ENCODE assay signal across 8 mouse cellular contexts in the genomic region with DNA sequence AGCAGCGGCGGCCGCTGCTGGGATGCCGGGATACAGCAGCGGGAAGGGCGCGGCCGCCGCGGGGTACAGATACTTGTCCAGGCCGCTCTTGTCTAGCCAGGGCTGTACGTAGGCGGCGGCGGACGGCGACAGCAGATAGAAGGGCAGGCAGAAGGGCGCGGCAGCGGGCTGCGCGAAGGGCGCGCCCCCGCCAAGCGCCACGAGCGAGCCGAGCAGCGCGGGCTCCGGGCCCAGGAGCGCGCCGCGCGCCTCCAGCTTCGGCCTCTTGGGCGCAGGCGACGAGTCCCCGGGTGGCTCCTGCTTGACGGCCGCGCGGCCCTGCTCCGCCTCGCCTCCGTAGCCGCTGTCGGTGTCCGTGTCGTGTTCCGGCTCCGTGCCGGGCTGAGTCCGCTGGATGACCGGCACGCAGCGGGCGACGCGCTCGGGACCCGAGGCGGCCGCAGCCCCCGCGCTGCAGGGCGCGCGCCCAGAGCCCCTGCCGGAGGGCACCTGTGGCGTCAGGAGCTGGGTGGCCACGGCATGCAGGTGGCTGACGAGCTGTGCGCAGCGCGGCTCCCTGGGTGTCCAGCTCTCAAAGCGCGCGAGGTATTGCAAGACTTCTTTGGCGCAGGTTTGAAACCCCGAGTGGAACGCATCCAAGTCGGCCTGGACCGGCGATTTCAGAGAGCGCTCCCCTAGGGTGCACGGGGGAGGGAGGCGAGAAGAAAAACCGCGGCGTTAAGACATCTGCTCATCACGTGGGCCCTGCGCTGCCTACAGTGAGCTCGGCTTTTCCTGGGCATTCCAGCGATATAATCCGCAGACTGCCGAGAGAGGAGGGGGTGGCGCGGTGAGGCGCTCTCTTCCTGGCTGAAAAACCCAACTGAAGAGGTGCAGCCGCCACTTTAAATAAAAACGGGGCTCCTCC. TPM values are rescaled to one million over a fixed set of nuclear protein-coding genes. Genes with fewer than 3 reads are reported as not detected.
A peak's percentile ranks its signal among the peaks of the same experiment; 100 is the strongest.
DNase-seq lines count a peak whose midpoint lies in the region; ATAC-seq and TF ChIP-seq lines count a peak whose summit lies in the region.

No protein-coding gene starts in this region.

- peak overlapping the region; percentile 8; the same call in 1 of the 2 replicates for H3K27ac ChIP-seq in hindbrain, embryonic 12.5 days
- no peak overlapping the region for H3K27ac ChIP-seq in lung, postnatal 0 days (ENCODE audit: low read length)

- peak overlapping the region; percentile 96 for H3K4me2 ChIP-seq in hindbrain, embryonic 12.5 days (replicated peaks)
- peak overlapping the region; percentile 97 for H3K4me2 ChIP-seq in lung, postnatal 0 days (replicated peaks; ENCODE audit: low read depth, low read length)

- H3K9ac ChIP-seq in hindbrain, embryonic 12.5 days: peak overlapping the region; percentile 73
- 0 out of 2 replicates have a peak overlapping the region, but pooled peaks have one; percentile 29 for H3K9ac ChIP-seq in lung, postnatal 0 days (replicated peaks; ENCODE audit: low read depth)

- peak; percentile 60 for ATAC-seq in hindbrain, embryonic 12.5 days (ENCODE audit: low FRiP score)
- ATAC-seq in lung, postnatal 0 days: peak; percentile 52
- ATAC-seq in erythroid progenitor cell, adult 5-6 weeks (replicated peaks; ENCODE audit: low FRiP score, poor library complexity, severe bottlenecking): no peak

- DNase-seq in ZHBTc4 (ENCODE audit: low read depth, low spot score): peak; percentile 92
- peak; percentile 87 for DNase-seq in cerebellum, adult 9-10 months
- DNase-seq in frontal cortex, postnatal 10 days (ENCODE audit: low spot score in 2 of 2): peak; percentile 74 to 76
- peak; percentile 74 to 79 for DNase-seq in layer of hippocampus, postnatal 14 days (ENCODE audit: low spot score in 2 of 2)
- DNase-seq in lung, postnatal 0 days (ENCODE audit: low spot score): peak; percentile 63
- DNase-seq in retina, embryonic 14.5 days (ENCODE audit: low spot score): peak; percentile 76

- H3K4me3 ChIP-seq in hindbrain, embryonic 12.5 days: peak overlapping the region; percentile 61
- peak overlapping the region; percentile 52 for H3K4me3 ChIP-seq in lung, postnatal 0 days (ENCODE audit: low read depth, low read length)

- under 1% methylated on average over 105 of the region's 105 CpGs for WGBS in hindbrain, embryonic 12.5 days
- WGBS in lung, postnatal 0 days: under 1% methylated on average over 59 of the region's 105 CpGs

- peaks cover 67% of the 10 kb centered on the region for H3K27me3 ChIP-seq in hindbrain, embryonic 12.5 days
- peaks cover 31% of the 10 kb centered on the region for H3K27me3 ChIP-seq in lung, postnatal 0 days (replicated peaks; ENCODE audit: insufficient read depth, low read length)

- H3K4me1 ChIP-seq in hindbrain, embryonic 12.5 days: peaks cover 28% of the 10 kb centered on the region
- H3K4me1 ChIP-seq in lung, postnatal 0 days (ENCODE audit: insufficient read depth, low read depth, low read length): peaks cover 5% of the 10 kb centered on the region; the same call in 1 of the 2 replicates

- TF ChIP-seq CTCF in lung, postnatal 0 days (IDR thresholded peaks at IDR 0.05): no peak

- no peaks in the 10 kb centered on the region for H3K36me3 ChIP-seq in hindbrain, embryonic 12.5 days
- H3K36me3 ChIP-seq in lung, postnatal 0 days (ENCODE audit: insufficient read depth, low read length): no peaks in the 10 kb centered on the region

- no peaks in the 10 kb centered on the region for H3K9me3 ChIP-seq in hindbrain, embryonic 12.5 days (replicated peaks)
- no peaks in the 10 kb centered on the region for H3K9me3 ChIP-seq in lung, postnatal 0 days (ENCODE audit: low read length)

- TF ChIP-seq EP300 in lung, postnatal 0 days (IDR thresholded peaks at IDR 0.05): no peak

RNA-seq across cellular contexts. Expression of a gene that starts 2.0 kb away (rescaled TPM):
- polyA plus RNA-seq in hindbrain, embryonic 12.5 days (2016; fragmentation: Nextera tagmentation; extraction: Ambion mirVana): 2.4 and 2.9 TPM in 2 replicates
- total RNA-seq in layer of hippocampus, postnatal 14 days (2021): 10 to 100 TPM; 20.4 to 25.0 TPM
- polyA plus RNA-seq in lung, postnatal 0 days (2015; fragmentation: Nextera tagmentation; extraction: Ambion mirVana): 3.1 and 4.6 TPM in 2 replicates
- 0.42 and 1.1 TPM in 2 replicates for total RNA-seq in erythroid progenitor cell, adult 5-6 weeks (2015; ENCODE audit: low replicate concordance)
- not detected in 2 replicates for total RNA-seq in erythroid progenitor cell, adult 5-6 weeks (2017; ENCODE audit: low replicate concordance)

Comparison
In these comparisons a context has a peak if more than half of its experiments do, and no peak if none do; other contexts are left out.
1. RNA of a gene that starts 2.0 kb away (total RNA-seq): 20.4 to 25.0 TPM in layer of hippocampus, postnatal 14 days; 0.42 to 1.1 TPM in erythroid progenitor cell, adult 5-6 weeks; every median in the first group is over 10 times any median in the second.
2. Peak in every context shown above with its lines, with median percentiles within 50 percentile points of each other: DNase-seq.